Mouse (Mus musculus): ENCODE results near the gene Myo1a.

DNA sequence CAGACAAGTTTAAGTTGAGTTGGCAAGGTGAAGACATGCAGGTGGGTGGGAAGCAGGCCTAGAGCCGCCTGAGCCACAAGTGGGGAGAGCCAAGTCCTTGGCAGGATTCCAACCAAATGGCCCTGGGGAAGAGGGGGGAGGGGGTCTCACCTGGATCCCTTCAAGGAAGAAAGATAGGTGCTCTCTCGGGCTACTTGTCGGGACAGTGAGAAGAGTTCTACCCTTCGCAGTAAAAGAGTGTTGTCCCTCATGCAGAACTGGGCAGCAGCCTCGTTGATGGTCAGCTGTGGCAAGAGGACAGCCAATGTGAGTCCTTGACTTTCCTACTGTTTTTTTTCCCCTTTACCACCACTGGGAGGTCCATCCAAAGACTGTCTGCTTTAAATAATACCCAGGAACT is 41.4 kb upstream of the Myo1a start:
- TF ChIP-seq POLR2A (IDR thresholded peaks at IDR 0.05; ENCODE audit: low read depth, low read length) (no peak), CTCF (IDR thresholded peaks at IDR 0.05; ENCODE audit: extremely low read depth, insufficient read depth, insufficient read length, insufficient replicate concordance) (no peak)
